Mouse (Mus musculus) embryonic facial prominence, embryonic 12.5 days (tissue): ENCODE results near the gene Adgrf5. TPM values are rescaled to one million over a fixed set of nuclear protein-coding genes. Genes with fewer than 3 reads are reported as not detected.
A peak's percentile ranks its signal among the peaks of the same experiment; 100 is the strongest.

ENCODE experiments used
- ATAC-seq: fragments of 200-750 bp; cut with Nextera tagmentation; 2 replicates; pipeline ENCODE4 v1.8.0; 2017; ENCODE audit not compliant: insufficient number of reproducible peaks, insufficient read depth, low FRiP score, low TSS enrichment
- H3K27ac ChIP-seq: fragments of 300-500 bp; sonication (generic); 2 replicates; pipeline ENCODE4 v1.5.1; 2016; ENCODE audit warnings: mild to moderate bottlenecking
- H3K27me3 ChIP-seq: fragments of 300-500 bp; sonication (generic); 2 replicates; pipeline ENCODE4 v1.6.1; 2016; ENCODE audit warnings: mild to moderate bottlenecking, moderate library complexity
- H3K36me3 ChIP-seq: fragments of 300-500 bp; sonication (generic); 2 replicates; pipeline ENCODE4 v1.6.1; 2016; ENCODE audit warnings: mild to moderate bottlenecking
- H3K4me1 ChIP-seq: fragments of 300-500 bp; sonication (generic); 2 replicates; pipeline ENCODE4 v1.6.1; 2016
- H3K4me2 ChIP-seq: fragments of 300-500 bp; sonication (generic); replicated peaks from 2 replicates; pipeline ENCODE4 v1.6.1; 2016; ENCODE audit warnings: mild to moderate bottlenecking, moderate library complexity
- H3K4me3 ChIP-seq: fragments of 300-500 bp; sonication (generic); 2 replicates; pipeline ENCODE4 v1.5.1; 2016; ENCODE audit warnings: mild to moderate bottlenecking
- H3K9ac ChIP-seq: fragments of 300-500 bp; sonication (generic); 2 replicates; pipeline ENCODE4 v1.6.1; 2016; ENCODE audit warnings: mild to moderate bottlenecking, moderate library complexity
- H3K9me3 ChIP-seq: fragments of 300-500 bp; sonication (generic); 2 replicates; pipeline ENCODE4 v1.6.1; 2016; ENCODE audit warnings: mild to moderate bottlenecking, moderate library complexity
- WGBS: fragments of 180-500 bp; shearing (Covaris S2); methylation state at CpG from one replicate; pipeline ENCODE4 v1.1.7; 2016; 5-methylcytosine and 5-hydroxymethylcytosine counted together
- polyA plus RNA-seq: library from polyadenylated mRNA; unstranded; fragments of >200 nt; fragmentation: Nextera tagmentation; extraction: Ambion mirVana; gene quantifications from 2 replicates; pipeline ENCODE4 v1.2.1, GENCODE M21; 2016

Gene Adgrf5
- polyA plus RNA-seq, 1 experiment from 2014 or later, result 10.8 TPM

DNA sequence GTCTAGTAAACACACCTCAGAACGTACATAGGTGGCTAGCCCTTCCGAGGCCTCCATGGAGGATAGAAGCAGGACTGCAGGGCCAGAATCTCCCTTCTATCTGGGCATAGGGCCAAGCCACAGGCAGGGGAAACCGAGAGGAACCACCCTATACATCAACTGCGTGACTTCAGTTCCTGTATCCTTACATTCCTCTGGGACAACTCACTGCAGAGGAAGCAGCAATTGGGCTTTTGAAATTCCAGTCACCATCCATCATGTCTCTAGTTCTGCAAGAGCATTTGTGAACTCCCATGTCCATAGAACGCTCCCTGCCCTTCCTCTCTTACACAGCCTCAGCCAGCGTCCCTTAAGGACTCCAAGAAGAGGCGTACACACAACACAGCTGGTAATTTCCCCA is 47.3 kb downstream of the Adgrf5 start:
- H3K9me3 ChIP-seq, result no peaks in the 10 kb centered on the region
- no peak overlapping the region for H3K27ac ChIP-seq
- no peak for ATAC-seq
- 79% methylated on average over 7 of the region's 7 CpGs for WGBS
- no peak overlapping the region for H3K9ac ChIP-seq
- H3K4me3 ChIP-seq, result no peak overlapping the region
- H3K4me2 ChIP-seq, result no peak overlapping the region
- no peaks in the 10 kb centered on the region for H3K27me3 ChIP-seq
- H3K36me3 ChIP-seq, result no peaks in the 10 kb centered on the region
- no peaks in the 10 kb centered on the region for H3K4me1 ChIP-seq

DNA sequence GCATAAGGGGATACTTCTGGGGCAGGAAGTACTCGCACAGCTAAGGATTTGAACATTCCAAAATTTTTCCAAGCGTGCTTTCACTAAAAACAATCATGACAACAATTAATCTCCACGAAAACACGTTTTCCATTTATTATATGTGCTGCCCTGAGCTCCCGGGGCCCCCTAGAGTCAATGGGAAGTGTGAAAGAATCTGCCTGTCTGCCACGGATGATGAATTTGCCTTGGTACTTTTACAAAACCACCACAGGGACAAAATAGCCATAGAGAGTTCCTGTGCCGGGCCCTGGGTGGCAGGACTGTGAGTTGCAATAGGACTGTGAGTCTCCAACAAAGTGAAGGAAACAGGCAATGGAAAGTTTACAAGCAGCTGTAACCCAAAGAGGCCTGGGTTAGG is 52.9 kb downstream of the Adgrf5 start:
- Histone ChIP-seq H3K4me2 (no peak overlapping the region), H3K36me3 (no peaks in the 10 kb centered on the region), H3K9ac (no peak overlapping the region), H3K27ac (no peak overlapping the region), H3K4me1 (no peaks in the 10 kb centered on the region), H3K4me3 (no peak overlapping the region), H3K27me3 (no peaks in the 10 kb centered on the region), H3K9me3 (no peaks in the 10 kb centered on the region)
- no peak for ATAC-seq
- WGBS, result 77% methylated on average over 7 of the region's 7 CpGs

GRCm38 (mm10) chr17:43419204-43419603 is 59.0 kb downstream of the Adgrf5 start:
- 84% methylated on average over 5 of the region's 5 CpGs for WGBS
- no peak for ATAC-seq
- Histone ChIP-seq H3K4me2 (no peak overlapping the region), H3K4me1 (no peaks in the 10 kb centered on the region), H3K27ac (no peak overlapping the region), H3K27me3 (no peaks in the 10 kb centered on the region), H3K4me3 (no peak overlapping the region), H3K9ac (no peak overlapping the region), H3K9me3 (no peaks in the 10 kb centered on the region), H3K36me3 (no peaks in the 10 kb centered on the region)

- no peaks in the 10 kb centered on the region for H3K36me3 ChIP-seq
- H3K9ac ChIP-seq, result no peak overlapping the region
- no peaks in the 10 kb centered on the region for H3K27me3 ChIP-seq
- no peak for ATAC-seq
- no peak overlapping the region for H3K4me2 ChIP-seq
- 74% methylated on average over 3 of the region's 3 CpGs for WGBS
- H3K9me3 ChIP-seq, result no peaks in the 10 kb centered on the region
- no peak overlapping the region for H3K4me3 ChIP-seq
- no peaks in the 10 kb centered on the region for H3K4me1 ChIP-seq
- no peak overlapping the region for H3K27ac ChIP-seq
Measured at GRCm38 (mm10) chr17:43420381-43420780, 60.1 kb downstream of the Adgrf5 start.

DNA sequence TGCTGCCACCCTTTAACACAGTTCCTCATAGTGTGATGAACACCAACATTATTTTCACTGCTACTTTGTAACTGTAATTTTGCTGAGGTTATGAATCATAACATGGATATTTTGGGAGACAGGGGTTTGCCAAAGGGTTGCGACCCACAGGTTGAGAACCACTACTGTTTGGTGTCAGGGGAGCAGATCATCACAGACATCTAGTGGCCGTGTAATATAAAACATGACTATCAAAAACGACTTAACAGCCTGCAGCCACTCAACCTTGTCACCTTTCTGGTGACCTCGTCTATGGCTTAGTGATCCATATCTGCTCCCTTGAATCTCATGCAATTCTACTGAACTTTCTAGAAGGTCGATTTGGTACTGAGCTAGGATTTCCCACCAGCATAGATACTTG is 63.7 kb downstream of the Adgrf5 start:
- WGBS, result 72% methylated on average over 5 of the region's 5 CpGs
- no peak for ATAC-seq

GRCm38 (mm10) chr17:43431692-43432091 is 71.4 kb downstream of the Adgrf5 start:
- no peak overlapping the region for H3K4me3 ChIP-seq
- H3K9me3 ChIP-seq, result no peaks in the 10 kb centered on the region
- no peak overlapping the region for H3K9ac ChIP-seq
- H3K4me2 ChIP-seq, result no peak overlapping the region
- ATAC-seq, result no peak
- 66% methylated on average over 5 of the region's 5 CpGs for WGBS
- H3K27ac ChIP-seq, result no peak overlapping the region
- H3K27me3 ChIP-seq, result no peaks in the 10 kb centered on the region
- H3K4me1 ChIP-seq, result no peaks in the 10 kb centered on the region
- H3K36me3 ChIP-seq, result no peaks in the 10 kb centered on the region

More for the DNA sequence above, 63.7 kb downstream of the Adgrf5 start:
- H3K9ac ChIP-seq, result no peak overlapping the region
- H3K9me3 ChIP-seq, result no peaks in the 10 kb centered on the region
- no peaks in the 10 kb centered on the region for H3K4me1 ChIP-seq
- H3K27me3 ChIP-seq, result no peaks in the 10 kb centered on the region
- no peak overlapping the region for H3K27ac ChIP-seq
- H3K4me2 ChIP-seq, result no peak overlapping the region
- H3K36me3 ChIP-seq, result no peaks in the 10 kb centered on the region
- H3K4me3 ChIP-seq, result no peak overlapping the region

GRCm38 (mm10) chr17:43434485-43434884 is 74.2 kb downstream of the Adgrf5 start:
- no peaks in the 10 kb centered on the region for H3K4me1 ChIP-seq
- no peak overlapping the region for H3K4me2 ChIP-seq
- H3K27me3 ChIP-seq, result no peaks in the 10 kb centered on the region
- H3K36me3 ChIP-seq, result no peaks in the 10 kb centered on the region
- H3K27ac ChIP-seq, result no peak overlapping the region
- H3K9me3 ChIP-seq, result no peaks in the 10 kb centered on the region
- WGBS, result 82% methylated on average over 8 of the region's 8 CpGs
- no peak overlapping the region for H3K4me3 ChIP-seq
- H3K9ac ChIP-seq, result no peak overlapping the region
- ATAC-seq, result no peak

DNA sequence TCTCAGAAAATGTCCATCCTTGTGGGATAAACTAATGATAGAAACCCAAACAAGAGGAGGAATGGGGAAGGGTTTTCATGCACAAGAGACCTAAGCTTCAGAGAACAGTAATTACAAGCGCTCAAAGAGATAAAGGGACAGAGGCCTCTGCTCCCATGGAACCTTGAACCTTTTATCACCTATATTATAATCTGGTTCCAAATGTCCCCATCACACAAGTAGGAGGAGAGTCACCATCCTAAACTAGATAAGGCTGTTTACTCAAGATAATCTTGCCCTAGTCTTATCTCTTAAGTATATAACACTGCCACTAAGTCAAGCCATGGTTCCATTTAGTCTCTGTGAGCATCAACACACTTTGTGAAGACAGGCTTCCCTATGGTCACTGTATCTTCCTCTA is 91.0 kb downstream of the Adgrf5 start:
- Histone ChIP-seq H3K27me3 (no peaks in the 10 kb centered on the region), H3K4me1 (no peaks in the 10 kb centered on the region), H3K4me2 (no peak overlapping the region), H3K9me3 (no peaks in the 10 kb centered on the region), H3K27ac (no peak overlapping the region), H3K36me3 (no peaks in the 10 kb centered on the region), H3K9ac (no peak overlapping the region), H3K4me3 (no peak overlapping the region)
- ATAC-seq, result no peak
- WGBS, result 97% methylated on average over 1 of the region's 1 CpGs

- Histone ChIP-seq H3K4me2 (no peak overlapping the region), H3K9me3 (no peaks in the 10 kb centered on the region), H3K27me3 (no peaks in the 10 kb centered on the region), H3K27ac (no peak overlapping the region), H3K36me3 (no peaks in the 10 kb centered on the region), H3K9ac (no peak overlapping the region), H3K4me1 (peaks cover 19% of the 10 kb centered on the region; the same call in 1 of the 2 replicates), H3K4me3 (no peak overlapping the region)
- WGBS, result 11% methylated on average over 9 of the region's 9 CpGs
- no peak for ATAC-seq
Measured at GRCm38 (mm10) chr17:43458598-43458997, 98.3 kb downstream of the Adgrf5 start.

GRCm38 (mm10) chr17:43459737-43460230 is 99.5 kb downstream of the Adgrf5 start:
- no peaks in the 10 kb centered on the region for H3K36me3 ChIP-seq
- no peak overlapping the region for H3K4me3 ChIP-seq
- no peaks in the 10 kb centered on the region for H3K27me3 ChIP-seq
- no peak overlapping the region for H3K27ac ChIP-seq
- ATAC-seq, result no peak
- WGBS, result 63% methylated on average over 12 of the region's 12 CpGs
- H3K4me1 ChIP-seq, result peaks cover 19% of the 10 kb centered on the region; the same call in 1 of the 2 replicates
- no peak overlapping the region for H3K9ac ChIP-seq
- H3K4me2 ChIP-seq, result peak overlapping the region; percentile 25; the same call in 1 of the 2 replicates
- no peaks in the 10 kb centered on the region for H3K9me3 ChIP-seq

DNA sequence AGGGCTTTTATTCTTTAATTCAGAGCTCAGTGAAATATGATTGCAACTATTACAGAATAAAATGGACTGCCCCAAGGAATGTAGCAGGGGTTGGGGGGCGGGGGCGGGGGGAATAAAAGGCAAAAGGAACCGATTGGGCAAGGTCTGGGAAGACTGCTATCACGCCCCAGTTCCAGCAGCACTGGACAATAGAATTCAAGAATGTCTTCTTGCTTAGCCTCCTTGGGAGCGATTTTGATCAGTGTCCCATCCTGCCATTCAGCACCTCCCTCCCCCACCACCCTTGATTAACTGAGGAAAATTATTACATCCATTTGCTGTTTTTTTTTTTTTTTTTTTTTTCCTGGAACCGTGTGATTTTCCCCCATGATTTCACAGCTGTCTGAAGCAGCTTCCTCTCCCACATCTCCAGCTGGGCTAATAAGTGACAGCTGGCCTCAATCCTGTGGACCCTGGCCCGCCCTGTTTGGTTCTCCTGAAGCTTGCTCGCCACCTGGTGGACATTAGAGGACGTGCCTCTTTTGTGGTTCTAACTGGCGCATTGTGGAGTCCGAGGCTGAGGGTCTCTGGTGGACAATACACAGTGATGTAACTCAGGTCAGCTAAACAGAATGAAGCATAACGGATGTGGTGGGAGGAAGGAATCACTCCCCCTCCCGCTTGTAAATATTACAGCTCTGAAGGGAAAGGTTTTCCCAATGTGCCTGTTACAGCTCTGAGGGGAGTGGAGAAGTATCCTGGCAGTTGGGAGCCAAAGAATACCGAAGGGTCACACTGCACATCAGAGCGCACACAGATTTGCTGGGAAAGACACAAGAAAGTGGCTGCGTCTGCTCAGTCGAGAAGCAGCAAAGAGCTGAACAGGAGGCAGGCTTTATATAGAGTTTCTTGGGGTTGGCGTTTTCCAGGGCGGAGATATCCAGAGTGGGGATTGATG is 100.3 kb downstream of the Adgrf5 start:
- no peaks in the 10 kb centered on the region for H3K36me3 ChIP-seq
- peaks cover 19% of the 10 kb centered on the region; the same call in 1 of the 2 replicates for H3K4me1 ChIP-seq
- no peak overlapping the region for H3K9ac ChIP-seq
- H3K27ac ChIP-seq, result no peak overlapping the region
- peak; percentile 89 for ATAC-seq
- no peak overlapping the region for H3K4me3 ChIP-seq
- H3K4me2 ChIP-seq, result peak overlapping the region; percentile 25; the same call in 1 of the 2 replicates
- no peaks in the 10 kb centered on the region for H3K27me3 ChIP-seq
- H3K9me3 ChIP-seq, result no peaks in the 10 kb centered on the region
- 30% methylated on average over 19 of the region's 19 CpGs for WGBS

DNA sequence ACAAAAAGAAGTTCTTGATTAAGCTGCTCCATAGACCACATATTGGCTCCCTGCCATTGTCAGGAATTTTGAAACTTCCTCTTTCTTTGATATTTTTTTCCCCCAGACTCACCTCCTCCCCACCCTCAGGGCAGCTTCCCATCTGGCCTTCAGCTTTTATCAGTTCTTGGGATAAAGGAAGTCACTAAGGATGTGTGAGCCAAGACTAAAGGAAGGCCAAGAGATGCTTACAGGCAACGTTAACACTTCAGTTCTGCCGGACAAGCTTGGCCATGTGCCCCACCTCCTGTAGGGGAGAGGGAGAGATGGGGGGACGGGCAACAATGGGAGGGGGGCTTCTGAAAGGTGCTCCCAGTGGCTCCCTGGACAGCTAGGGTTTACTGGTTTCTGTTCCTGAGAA is 109.8 kb downstream of the Adgrf5 start:
- no peak for ATAC-seq
- 41% methylated on average over 3 of the region's 3 CpGs for WGBS
- no peaks in the 10 kb centered on the region for H3K27me3 ChIP-seq
- no peak overlapping the region for H3K9ac ChIP-seq
- H3K9me3 ChIP-seq, result no peaks in the 10 kb centered on the region
- H3K4me2 ChIP-seq, result no peak overlapping the region
- no peaks in the 10 kb centered on the region for H3K36me3 ChIP-seq
- no peak overlapping the region for H3K4me3 ChIP-seq
- no peak overlapping the region for H3K27ac ChIP-seq
- H3K4me1 ChIP-seq, result peaks cover 5% of the 10 kb centered on the region; the same call in 1 of the 2 replicates
